Mouse (Mus musculus) intestine, postnatal 0 days (tissue): ENCODE results near the gene Arid3a. TPM values are rescaled to one million over a fixed set of nuclear protein-coding genes. Genes with fewer than 3 reads are reported as not detected.

Experiments used
- ATAC-seq: fragments of 200-750 bp; cut with Nextera tagmentation; 2 replicates; pipeline ENCODE4 v1.8.0; 2017; ENCODE audit warnings: mild to moderate bottlenecking, moderate TSS enrichment, moderate library complexity
- H3K27ac ChIP-seq: fragments of 300-500 bp; sonication (generic); 2 replicates; pipeline ENCODE4 v1.5.1; 2014; ENCODE audit warnings: mild to moderate bottlenecking, low read depth, low read length, moderate library complexity
- H3K27me3 ChIP-seq: fragments of 300-500 bp; sonication (generic); replicated peaks from 2 replicates; pipeline ENCODE4 v1.6.1; 2014; ENCODE audit warnings: low read length, mixed read lengths; ENCODE audit not compliant: control insufficient read depth, insufficient read depth
- H3K36me3 ChIP-seq: fragments of 300-500 bp; sonication (generic); 2 replicates; pipeline ENCODE4 v1.6.1; 2014; ENCODE audit warnings: mild to moderate bottlenecking, moderate library complexity; ENCODE audit not compliant: control insufficient read depth, insufficient read depth
- H3K4me1 ChIP-seq: fragments of 300-500 bp; sonication (generic); replicated peaks from 2 replicates; pipeline ENCODE4 v1.6.1; 2014; ENCODE audit warnings: antibody characterized with exemption, low read length, mixed read lengths; ENCODE audit not compliant: control insufficient read depth, insufficient read depth
- H3K4me2 ChIP-seq: fragments of 300-500 bp; sonication (generic); replicated peaks from 2 replicates; pipeline ENCODE4 v1.6.1; 2014; ENCODE audit warnings: low read depth, mild to moderate bottlenecking, moderate library complexity
- H3K4me3 ChIP-seq: fragments of 300-500 bp; sonication (generic); 2 replicates; pipeline ENCODE4 v1.5.1; 2014; ENCODE audit warnings: low read depth, low read length
- H3K9ac ChIP-seq: fragments of 300-500 bp; sonication (generic); 2 replicates; pipeline ENCODE4 v1.6.1; 2014; ENCODE audit warnings: mild to moderate bottlenecking, low read depth, low read length
- H3K9me3 ChIP-seq: fragments of 300-500 bp; sonication (generic); 2 replicates; pipeline ENCODE4 v1.6.1; 2016; ENCODE audit warnings: mixed run types; ENCODE audit not compliant: control insufficient read depth
- CTCF ChIP-seq: sonication (generic); IDR thresholded peaks from 2 replicates; pipeline ENCODE4 v1.5.1; 2016; ENCODE audit warnings: low read depth, mild to moderate bottlenecking, control low read depth, antibody characterized with exemption, moderate library complexity
- WGBS: fragments of 180-500 bp; shearing (Covaris S2); extraction: QIAGEN DNeasy Blood & Tissue Kit; methylation state at CpG from one replicate; pipeline ENCODE4 v1.1.7; 2014; 5-methylcytosine and 5-hydroxymethylcytosine counted together
- polyA plus RNA-seq: library from polyadenylated mRNA; unstranded; fragments of >200 nt; fragmentation: Nextera tagmentation; extraction: Ambion mirVana; gene quantifications from 2 replicates; pipeline ENCODE4 v1.2.1, GENCODE M21; 2015

Gene Arid3a
- polyA plus RNA-seq, 1 experiment from 2014 or later: 8.7 TPM

GRCm38 (mm10) chr10:79918231-79919078 is 8.4 kb upstream of the Arid3a start:
- H3K27ac ChIP-seq: no peak overlapping the region
- TF ChIP-seq CTCF: no peak
- peak overlapping the region; percentile 37 for H3K4me2 ChIP-seq
- H3K4me3 ChIP-seq: no peak overlapping the region
- no peaks in the 10 kb centered on the region; the same call in 1 of the 2 replicates for H3K36me3 ChIP-seq
- WGBS: 34% methylated on average over 35 of the region's 35 CpGs
- H3K4me1 ChIP-seq: 0 out of 2 replicates have a peak, but pooled peaks cover 9% of the 10 kb centered on the region
- ATAC-seq: no peak
- peaks cover 38% of the 10 kb centered on the region for H3K27me3 ChIP-seq
- H3K9ac ChIP-seq: no peak overlapping the region
- no peaks in the 10 kb centered on the region for H3K9me3 ChIP-seq

- TF ChIP-seq CTCF: no peak
- Histone ChIP-seq H3K9ac (no peak overlapping the region), H3K27me3 (peaks cover 38% of the 10 kb centered on the region), H3K36me3 (no peaks in the 10 kb centered on the region; the same call in 1 of the 2 replicates), H3K4me3 (peak overlapping the region; percentile 7; the same call in 1 of the 2 replicates), H3K27ac (no peak overlapping the region), H3K9me3 (no peaks in the 10 kb centered on the region), H3K4me1 (0 out of 2 replicates have a peak, but pooled peaks cover 9% of the 10 kb centered on the region), H3K4me2 (peak overlapping the region; percentile 54)
- no peak for ATAC-seq
- 8% methylated on average over 21 of the region's 21 CpGs for WGBS
Observed at GRCm38 (mm10) chr10:79919251-79919849, 7.5 kb upstream of the Arid3a start.

DNA sequence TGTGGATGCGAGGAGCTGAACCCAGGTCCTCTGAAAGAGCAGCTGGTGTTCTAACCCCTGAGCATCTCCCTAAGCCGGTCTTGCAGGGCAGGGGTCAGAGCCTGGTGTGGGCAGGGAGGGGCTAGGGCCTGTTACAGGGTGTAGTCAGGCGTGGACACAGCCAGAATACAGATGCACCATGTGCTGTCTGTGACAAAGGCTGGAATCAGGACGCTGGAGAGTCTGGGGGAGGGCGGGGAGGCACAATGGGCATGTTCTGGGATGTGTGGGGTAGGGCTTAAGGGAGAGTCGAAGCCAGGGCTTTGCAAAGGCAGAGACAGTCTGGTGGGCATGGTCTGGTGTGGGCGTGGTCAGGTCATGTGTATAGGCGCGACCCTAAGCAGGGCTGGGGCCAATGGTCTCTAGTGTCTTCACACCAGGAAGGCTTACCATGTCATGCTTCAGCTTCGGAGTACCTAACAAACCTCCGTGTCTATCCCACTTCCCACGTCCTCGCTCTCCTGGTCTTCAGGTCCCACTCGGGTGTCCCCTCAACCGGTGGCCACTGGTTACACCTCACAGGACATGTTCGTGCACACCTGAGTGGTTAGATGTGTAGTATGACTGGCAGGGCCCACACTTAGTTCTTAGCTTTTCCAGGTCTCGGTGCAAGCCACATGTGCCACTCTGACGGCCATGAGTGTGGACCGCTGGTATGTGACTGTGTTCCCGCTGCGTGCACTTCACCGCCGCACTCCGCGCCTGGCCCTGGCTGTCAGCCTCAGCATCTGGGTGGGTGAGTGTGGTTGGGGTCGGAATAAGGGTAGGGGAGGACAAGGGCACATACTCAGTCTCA is 6.6 kb upstream of the Arid3a start:
- Histone ChIP-seq H3K27ac (no peak overlapping the region), H3K36me3 (no peaks in the 10 kb centered on the region; the same call in 1 of the 2 replicates), H3K4me3 (0 out of 2 replicates have a peak overlapping the region, but pooled peaks have one; percentile 13), H3K27me3 (peaks cover 38% of the 10 kb centered on the region), H3K4me1 (0 out of 2 replicates have a peak, but pooled peaks cover 9% of the 10 kb centered on the region), H3K9ac (no peak overlapping the region), H3K4me2 (peak overlapping the region; percentile 59), H3K9me3 (no peaks in the 10 kb centered on the region)
- TF ChIP-seq CTCF: no peak
- WGBS: 27% methylated on average over 26 of the region's 26 CpGs
- no peak for ATAC-seq

DNA sequence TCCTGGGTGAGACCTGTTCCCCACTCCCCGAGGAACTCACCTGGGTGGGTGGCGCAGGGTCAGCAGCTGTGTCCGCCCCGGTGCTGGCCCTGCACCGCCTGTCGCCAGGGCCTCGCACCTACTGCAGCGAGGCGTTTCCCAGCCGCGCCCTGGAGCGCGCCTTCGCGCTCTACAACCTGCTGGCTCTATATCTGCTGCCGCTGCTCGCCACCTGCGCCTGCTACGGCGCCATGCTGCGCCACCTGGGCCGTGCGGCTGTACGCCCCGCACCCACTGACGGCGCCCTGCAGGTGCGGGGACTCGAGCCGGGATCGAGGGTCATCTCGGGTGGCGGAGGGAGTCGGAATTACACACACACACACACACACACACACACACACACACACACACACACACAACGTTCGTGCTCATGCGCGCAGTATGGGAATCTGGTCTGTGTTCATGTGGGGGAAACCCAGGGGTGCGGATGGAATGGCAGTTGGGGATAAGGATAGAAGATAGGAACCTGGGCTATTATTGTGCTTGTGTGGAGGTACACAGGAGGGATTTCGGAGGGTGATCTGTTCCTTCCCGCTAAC is 5.8 kb upstream of the Arid3a start, which contains the start of gene R3hdm4:
TSS of gene R3hdm4 (minus strand) at position 251 of the 578 bp plus-strand sequence.
- Histone ChIP-seq H3K9me3 (no peaks in the 10 kb centered on the region), H3K4me2 (peak within 1 kb of the TSS; percentile 59), H3K36me3 (no peaks in the 10 kb centered on the region; the same call in 1 of the 2 replicates), H3K4me1 (0 out of 2 replicates have a peak, but pooled peaks cover 6% of the 10 kb centered on the region), H3K27ac (no peak within 1 kb of the TSS), H3K27me3 (peaks cover 38% of the 10 kb centered on the region), H3K4me3 (peak within 1 kb of the TSS; percentile 13), H3K9ac (no peak within 1 kb of the TSS)
- TF ChIP-seq CTCF: peak; percentile 2; the same call in 1 of the 2 replicates
- WGBS: 3% methylated on average over 38 of the region's 41 CpGs
- 0 out of 2 replicates have a peak, but pooled peaks have one; percentile 20 for ATAC-seq

DNA sequence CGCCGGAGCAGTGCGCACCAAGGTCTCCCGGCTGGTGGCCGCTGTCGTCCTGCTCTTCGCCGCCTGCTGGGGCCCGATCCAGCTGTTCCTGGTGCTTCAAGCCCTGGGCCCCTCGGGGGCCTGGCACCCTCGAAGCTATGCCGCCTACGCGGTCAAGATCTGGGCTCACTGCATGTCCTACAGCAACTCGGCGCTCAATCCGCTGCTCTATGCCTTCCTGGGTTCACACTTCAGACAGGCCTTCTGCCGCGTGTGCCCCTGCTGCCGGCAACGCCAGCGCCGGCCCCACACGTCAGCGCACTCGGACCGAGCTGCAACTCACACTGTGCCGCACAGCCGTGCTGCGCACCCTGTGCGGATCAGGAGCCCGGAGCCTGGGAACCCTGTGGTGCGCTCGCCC is 5.3 kb upstream of the Arid3a start:
- Histone ChIP-seq H3K27ac (no peak overlapping the region), H3K4me1 (0 out of 2 replicates have a peak, but pooled peaks cover 3% of the 10 kb centered on the region), H3K9ac (no peak overlapping the region), H3K27me3 (peaks cover 38% of the 10 kb centered on the region), H3K4me3 (peak overlapping the region; percentile 13), H3K4me2 (peak overlapping the region; percentile 59), H3K36me3 (no peaks in the 10 kb centered on the region; the same call in 1 of the 2 replicates), H3K9me3 (no peaks in the 10 kb centered on the region)
- no peak for TF ChIP-seq CTCF
- no peak for ATAC-seq
- WGBS: 7% methylated on average over 33 of the region's 34 CpGs
